Mouse (Mus musculus) pancreas, adult 10 weeks (tissue): ENCODE results near the gene Adcy2. TPM values are rescaled to one million over a fixed set of nuclear protein-coding genes. Genes with fewer than 3 reads are reported as not detected.

Experiments used
- polyA plus RNA-seq: library from polyadenylated mRNA; stranded (reverse); fragments of 350-450 nt; fragmentation: Illumina TruSeq; extraction: RNeasy Lipid Tissue Mini Kit (QIAGEN cat#74804); gene quantifications from one replicate; pipeline ENCODE4 v1.2.3, GENCODE M21; 2015; ENCODE audit warnings: low read depth, low replicate concordance; ENCODE audit not compliant: insufficient read depth

Adcy2 gene
- 0.31 TPM for polyA plus RNA-seq

GRCm38 (mm10) chr13:68998918-68999801, at the start of gene Adcy2:
Gene Adcy2 (minus strand): TSS chr13:68999541.

DNA sequence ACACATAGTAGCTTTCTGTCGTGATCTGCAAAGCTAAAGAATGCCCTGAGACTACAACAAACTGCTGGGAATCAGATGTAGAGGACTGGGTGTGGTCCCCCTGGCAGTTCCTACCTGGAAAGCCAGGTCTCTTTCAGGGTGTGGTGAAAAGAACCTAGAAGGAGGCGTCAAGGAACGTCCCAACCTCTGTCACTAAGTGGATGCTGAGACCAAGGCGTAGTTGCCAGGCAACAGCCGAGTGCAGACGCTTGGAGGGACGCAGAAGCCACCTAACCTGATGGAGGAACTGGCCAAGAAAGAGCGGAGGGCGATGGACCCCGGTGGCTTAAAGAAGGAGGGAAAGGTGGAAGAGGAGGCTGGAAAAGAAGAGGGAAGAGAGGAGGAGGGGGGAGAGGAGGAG, 402.1 kb downstream of the Adcy2 start, which contains the start of gene 1700001L19Rik:
1700001L19Rik (plus strand) TSS at position 223 of the 400 bp plus-strand sequence.

DNA sequence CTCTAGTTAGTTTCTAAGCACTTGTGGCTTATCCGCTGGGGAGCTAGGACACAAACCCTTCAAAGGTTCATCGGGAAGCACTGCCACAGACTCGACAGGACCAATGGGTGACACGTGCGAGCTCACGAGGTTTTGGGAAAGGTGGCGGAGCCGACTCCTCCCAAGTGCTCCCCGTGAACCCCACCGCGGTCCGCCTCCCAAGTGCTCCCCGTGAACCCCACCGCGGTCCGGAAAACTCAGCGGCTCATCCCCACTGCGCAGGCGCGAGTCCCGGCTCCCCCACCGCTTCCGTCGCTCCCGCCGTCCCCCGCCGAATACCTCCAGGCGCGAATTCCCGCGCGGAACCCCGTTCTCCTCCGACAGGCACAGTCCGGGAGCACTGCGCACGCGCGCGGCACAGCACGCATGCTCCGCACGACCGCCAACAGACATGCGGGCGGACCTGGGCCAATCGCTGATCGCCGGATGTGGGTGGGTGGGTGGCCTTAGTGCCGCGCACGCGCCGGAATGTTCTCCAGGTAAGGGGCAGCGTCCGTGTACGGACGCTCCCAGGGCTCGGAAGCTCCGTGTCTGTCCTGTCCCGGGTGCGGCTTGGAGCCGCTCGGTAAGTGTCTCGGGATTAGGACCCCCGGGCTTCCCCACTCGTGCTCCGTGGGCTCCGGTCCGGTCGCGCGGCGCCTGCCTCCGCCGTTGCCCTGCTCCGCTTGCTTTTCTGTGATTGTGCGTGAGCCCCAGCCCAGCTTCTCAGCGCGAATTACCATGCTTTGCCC, 417.4 kb downstream of the Adcy2 start, which contains the start of the genes Mtrr and Fastkd3:
Mtrr (minus strand) TSS at position 403 of the 770 bp plus-strand sequence.
Fastkd3 (plus strand) TSS at position 488 of the 770 bp plus-strand sequence.

